Mouse (Mus musculus): ENCODE results near the gene Tmem168.

Gene Tmem168

GRCm38 (mm10) chr6:13607621-13608493, at the start of gene Tmem168:
TSS of gene Tmem168 (minus strand) at chr6:13608100.
- peak; percentile 85 for DNase-seq (ENCODE audit: low spot score)

GRCm38 (mm10) chr6:13654081-13654480, 46.2 kb upstream of the Tmem168 start:
- DNase-seq (ENCODE audit: low spot score): no peak

DNA sequence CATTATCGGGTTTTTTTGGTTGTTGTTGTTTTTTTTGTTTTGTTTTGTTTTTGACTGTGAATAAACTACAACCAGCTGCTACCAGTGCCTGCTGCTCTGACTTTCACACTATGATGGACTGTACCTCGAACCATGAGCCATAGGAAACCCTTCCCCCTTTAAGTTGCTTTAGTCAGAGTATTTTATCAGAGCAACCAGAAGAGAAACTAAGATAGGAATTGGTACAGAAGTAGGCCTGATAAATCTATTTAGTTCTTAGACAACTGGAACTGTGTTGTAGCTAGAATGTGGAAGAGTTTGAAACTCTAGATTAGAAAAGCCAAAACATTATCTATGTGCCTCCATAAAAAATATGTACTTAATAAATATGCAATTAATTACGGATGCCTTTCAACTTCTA, 44.4 kb upstream of the Tmem168 start:
- DNase-seq (ENCODE audit: low spot score): no peak

- no peak for DNase-seq (ENCODE audit: low spot score)
Measured at GRCm38 (mm10) chr6:13650854-13651253, 43.0 kb upstream of the Tmem168 start.

DNA sequence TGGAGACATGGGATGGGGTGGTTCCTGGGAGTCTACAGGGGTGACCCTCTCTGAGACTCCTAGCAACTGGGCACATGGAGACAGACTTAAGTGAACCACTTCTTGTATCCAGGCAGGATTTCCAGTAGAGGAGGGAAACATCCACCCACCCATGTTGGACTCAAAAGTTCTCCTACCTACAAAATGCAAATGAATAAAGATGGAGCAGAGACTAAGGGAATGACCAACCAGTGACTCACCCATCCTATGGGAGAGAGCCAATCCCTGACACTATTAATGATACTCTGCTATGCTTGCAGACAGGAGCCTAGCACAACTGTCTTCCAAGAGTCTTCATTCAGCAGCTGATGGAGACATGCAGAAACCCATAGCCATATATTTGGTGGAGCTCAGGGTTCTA, 40.4 kb upstream of the Tmem168 start:
- no peak for DNase-seq (ENCODE audit: low spot score)

- DNase-seq (ENCODE audit: low spot score): peak; percentile 3
Measured at GRCm38 (mm10) chr6:13636582-13636989, 28.7 kb upstream of the Tmem168 start.

DNA sequence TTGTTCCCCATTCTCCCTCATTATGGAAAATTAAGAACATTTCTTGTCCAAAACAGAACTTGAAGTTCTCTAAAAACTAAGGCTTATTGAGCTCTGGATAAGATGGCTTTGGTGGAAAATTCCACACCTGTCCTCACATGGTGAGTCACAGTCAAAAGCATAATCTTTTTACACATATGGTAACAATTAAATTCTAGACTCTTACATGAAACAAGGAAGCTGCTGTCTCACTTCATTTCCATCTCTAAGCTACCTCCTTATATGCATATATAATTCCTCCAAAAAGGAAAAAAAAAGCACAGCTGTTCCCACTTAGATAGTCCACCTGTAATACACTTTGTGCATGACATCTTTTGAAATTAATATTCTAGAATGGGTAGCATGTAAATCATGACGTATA, 24.7 kb upstream of the Tmem168 start:
- DNase-seq (ENCODE audit: low spot score): no peak

GRCm38 (mm10) chr6:13630607-13631006, 22.7 kb upstream of the Tmem168 start:
- DNase-seq (ENCODE audit: low spot score): no peak

DNA sequence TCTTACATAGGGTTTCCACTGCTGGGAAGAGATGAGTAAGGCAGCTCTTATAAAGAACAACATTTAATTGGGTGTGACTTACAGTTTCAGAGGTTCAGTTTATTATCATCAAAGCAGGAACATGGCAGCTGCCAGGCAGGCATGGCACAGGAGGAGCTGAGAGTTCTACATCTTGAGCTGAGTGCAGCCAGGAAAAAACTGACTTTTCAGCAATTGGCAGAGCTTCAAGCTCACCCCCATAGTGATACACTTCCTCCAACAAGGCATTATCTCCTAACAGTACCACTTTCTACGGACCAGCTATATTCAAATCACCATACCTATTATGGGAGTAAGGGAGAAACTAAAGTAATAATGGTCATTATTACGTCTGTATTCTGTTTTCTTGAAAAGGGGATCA, 11.7 kb upstream of the Tmem168 start:
- no peak for DNase-seq (ENCODE audit: low spot score)

GRCm38 (mm10) chr6:13617110-13617509, 9.2 kb upstream of the Tmem168 start:
- no peak for DNase-seq (ENCODE audit: low spot score)

DNA sequence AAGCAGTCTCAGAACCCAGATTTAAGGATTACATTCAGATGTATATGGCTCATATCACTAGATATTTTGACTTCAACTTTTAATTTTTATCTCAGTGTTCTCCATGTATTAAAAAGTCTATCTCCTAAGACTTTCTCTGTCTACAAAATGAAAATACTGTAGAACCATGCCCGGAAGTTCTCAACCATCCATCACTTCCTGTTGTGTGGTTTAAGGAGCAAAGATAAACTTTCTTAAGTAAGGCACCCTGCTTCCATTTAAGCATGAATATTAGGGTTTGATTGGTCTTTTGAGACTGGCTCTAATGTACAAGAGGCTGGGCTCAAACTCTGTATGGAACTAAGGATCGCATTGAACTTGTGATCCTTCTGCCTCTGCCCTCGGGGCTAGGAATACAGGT, 6.7 kb upstream of the Tmem168 start:
- no peak for DNase-seq (ENCODE audit: low spot score)

DNA sequence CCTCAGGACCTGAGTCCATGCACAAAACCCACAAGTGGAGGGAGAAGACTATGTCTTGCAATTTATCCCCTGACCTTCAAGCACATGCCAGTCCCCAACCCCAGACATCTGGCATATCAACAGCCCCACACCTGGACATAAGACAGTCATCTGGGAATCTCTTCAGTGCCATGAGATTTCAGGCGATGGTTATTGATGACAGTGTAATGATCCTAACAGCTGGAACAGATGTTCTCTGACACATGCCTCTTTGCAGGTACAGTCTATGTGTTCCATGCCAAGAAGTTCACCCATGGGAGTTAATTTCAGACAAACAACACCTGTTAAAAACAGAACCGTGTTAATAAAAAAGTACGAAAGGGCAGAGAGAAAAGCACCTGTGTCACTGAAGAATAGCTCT, 5.8 kb upstream of the Tmem168 start:
- no peak for DNase-seq (ENCODE audit: low spot score)

DNA sequence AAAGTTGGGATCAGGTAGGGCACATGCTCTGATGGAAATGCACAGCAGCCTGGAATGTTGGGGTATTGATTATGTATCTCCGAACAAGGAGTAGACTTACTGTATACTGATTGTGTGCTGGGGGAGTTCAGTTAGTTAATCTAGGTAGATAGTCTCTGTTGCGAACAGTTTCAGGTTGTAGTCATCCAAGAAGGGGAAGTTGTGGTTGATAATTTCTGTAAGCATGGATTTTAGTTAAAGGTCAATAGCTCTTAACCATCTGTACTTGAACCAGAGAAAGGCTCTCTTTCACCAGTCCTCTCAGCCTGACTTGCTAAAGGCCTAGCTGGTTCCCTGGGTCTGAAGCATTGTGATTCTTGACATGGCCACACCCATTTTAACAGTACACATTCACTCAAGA, 3.0 kb upstream of the Tmem168 start:
- DNase-seq (ENCODE audit: low spot score): no peak

- DNase-seq (ENCODE audit: low spot score): no peak
Measured at GRCm38 (mm10) chr6:13609353-13610140, 1.6 kb upstream of the Tmem168 start.

- DNase-seq (ENCODE audit: low spot score): no peak
Measured at GRCm38 (mm10) chr6:13606921-13607620, 829 bp downstream of the Tmem168 start.

- no peak for DNase-seq (ENCODE audit: low spot score)
Measured at GRCm38 (mm10) chr6:13606394-13606793, 1.5 kb downstream of the Tmem168 start.

DNA sequence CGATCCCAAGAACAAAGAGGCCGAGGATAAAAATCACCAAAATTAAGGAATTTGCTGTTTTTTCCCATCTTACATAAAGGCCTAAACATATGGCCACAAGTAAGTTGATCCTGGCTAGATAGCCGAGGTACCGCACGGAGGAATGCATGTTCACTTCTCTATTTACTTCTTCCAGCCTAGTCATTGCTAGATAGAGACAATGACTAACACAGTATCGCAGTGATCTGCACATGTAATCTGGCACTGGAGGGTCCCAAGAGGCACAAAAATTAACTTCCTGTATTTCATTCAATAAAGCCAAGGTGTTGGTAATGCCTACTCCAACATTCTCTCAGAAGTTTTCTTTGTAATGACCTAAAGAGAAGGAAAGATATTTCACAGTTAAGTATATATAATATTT, 4.8 kb downstream of the Tmem168 start:
- DNase-seq (ENCODE audit: low spot score): no peak

- peak; percentile 27 for DNase-seq (ENCODE audit: low spot score)
Measured at GRCm38 (mm10) chr6:13601587-13601986, 6.3 kb downstream of the Tmem168 start.

DNA sequence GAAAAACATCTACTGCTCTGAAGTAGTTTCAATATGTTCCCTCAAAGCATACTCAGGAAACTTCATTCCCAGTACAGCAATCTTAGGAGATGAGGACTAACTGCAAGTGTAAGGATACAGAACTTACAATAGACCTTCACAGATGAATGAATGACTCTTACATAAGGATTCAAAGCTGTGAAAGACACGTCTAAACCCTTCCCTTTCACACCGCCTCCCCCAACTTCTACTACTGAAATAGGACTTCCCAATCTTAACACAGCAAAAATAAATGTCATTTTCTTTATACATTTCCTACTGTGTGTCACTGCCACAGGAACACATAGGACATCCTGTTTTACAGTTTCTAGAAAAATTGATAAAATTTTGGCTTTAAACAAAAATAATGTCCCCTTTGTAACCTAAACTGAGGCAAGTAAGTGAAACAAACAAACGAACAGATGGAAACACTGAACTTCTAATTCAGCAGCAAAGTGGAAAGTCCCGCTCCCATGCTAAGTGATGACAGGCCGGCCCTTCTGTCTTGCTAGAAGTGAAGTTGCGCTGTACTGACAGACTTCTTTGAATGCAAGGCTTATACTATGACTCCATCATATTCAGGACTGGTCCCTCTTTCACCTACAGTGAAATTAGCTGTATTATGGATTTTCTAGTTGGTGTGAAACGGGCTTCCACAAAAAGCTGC, 9.5 kb downstream of the Tmem168 start:
- no peak for DNase-seq (ENCODE audit: low spot score)

DNA sequence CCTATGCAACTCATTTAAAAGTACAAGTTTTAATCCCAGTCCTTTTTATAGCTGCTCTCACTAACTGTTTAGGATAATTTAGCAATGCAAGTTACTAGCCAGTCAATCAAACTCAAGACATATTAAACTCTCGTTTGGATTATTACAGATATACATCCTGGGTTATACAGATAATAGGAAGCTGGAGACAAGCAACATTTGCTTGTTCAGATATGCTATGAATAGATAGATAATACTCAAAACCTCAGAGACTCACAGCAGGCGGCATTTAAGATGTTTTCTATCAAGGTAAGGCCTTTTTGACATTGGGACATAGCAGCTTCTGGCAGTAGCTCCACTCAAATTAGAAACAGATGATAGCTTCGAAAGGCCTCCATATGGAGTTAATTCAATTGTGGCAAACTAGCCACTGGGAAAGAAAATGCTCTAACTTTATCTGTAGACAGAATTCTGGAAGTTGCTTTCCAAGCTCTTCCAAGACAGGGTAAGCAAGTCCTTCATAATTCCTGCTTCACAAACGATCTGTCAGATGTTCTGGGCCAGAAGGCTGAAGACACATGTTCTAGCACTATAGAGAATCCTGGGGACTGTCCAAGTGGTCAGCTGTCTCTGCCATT, 15.1 kb downstream of the Tmem168 start:
- no peak for DNase-seq (ENCODE audit: low spot score)

DNA sequence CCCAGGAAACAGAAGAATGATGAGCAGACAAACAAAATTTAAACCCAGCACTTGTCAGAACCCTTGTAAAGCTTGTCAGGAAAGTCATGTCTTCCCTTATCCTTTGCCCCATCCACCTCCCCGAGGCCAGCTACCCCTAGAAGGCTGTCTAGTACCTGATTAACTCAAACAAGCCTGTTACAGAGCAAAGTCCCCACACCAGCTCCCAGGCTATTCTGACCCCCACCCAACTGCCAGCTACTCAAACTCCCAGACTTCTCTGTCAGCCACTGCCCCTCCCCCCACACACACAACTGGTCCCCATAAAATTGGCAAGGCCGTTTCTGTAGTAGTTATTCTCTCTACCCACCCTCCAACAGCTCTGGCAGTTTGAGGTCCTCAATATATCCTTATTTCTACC, 21.3 kb downstream of the Tmem168 start:
- DNase-seq (ENCODE audit: low spot score): no peak

DNA sequence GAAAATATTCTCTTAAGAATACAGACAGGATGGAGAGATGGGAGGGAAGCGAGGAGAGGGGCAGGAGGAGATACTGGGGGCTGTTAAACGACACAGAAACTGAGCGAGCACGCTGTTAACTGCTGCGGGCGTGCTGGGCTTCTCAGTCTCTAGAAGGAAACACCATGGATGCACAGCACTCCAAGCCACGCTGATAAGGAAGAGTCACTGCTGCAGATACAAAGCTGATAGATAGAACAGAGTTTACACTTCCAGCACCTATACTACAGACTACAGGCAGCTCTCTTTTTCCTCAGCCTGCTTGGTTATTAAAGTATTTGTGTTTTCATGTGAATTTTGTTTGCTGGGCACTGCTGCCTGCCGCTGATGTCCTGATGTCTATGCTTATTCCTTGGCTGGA, 21.7 kb downstream of the Tmem168 start:
- no peak for DNase-seq (ENCODE audit: low spot score)

Data from ovary, adult 18-20 months (tissue).